Mouse (Mus musculus) adrenal gland, postnatal 4 days (tissue): ENCODE results near the gene Slc13a2. TPM values are rescaled to one million over a fixed set of nuclear protein-coding genes. Genes with fewer than 3 reads are reported as not detected.

Experiments
- DNase-seq, 2 experiments: peaks; one replicate each; pipeline ENCODE4 v3.0.0; 2021 to 2022; ENCODE audit warnings: low spot score in 2 of 2, mixed read lengths in 2 of 2
- long read RNA-seq, 2 experiments: library from polyadenylated mRNA; stranded (forward); transcript quantifications; one replicate each; pipeline ENCODE4 v2.0.0; 2021
- total RNA-seq, 2 experiments: library from RNA; stranded (reverse); gene quantifications; 2 replicates each; pipeline ENCODE4 v1.2.3; 2021

Slc13a2 gene
- 1 to 10 TPM in 1 of 2 experiments, under 1 TPM in 1; 0.11 to 1.8 TPM for total RNA-seq
- long read RNA-seq, experiment 1: 0 reads
- long read RNA-seq, experiment 2, partial matches to known transcripts: 1 of 3 reads
- long read RNA-seq, experiment 2, other reads (novel, unspliced or antisense): 1 of 3 reads

- DNase-seq: no peak
Measured at GRCm38 (mm10) chr11:78422055-78422819, at the start of gene Slc13a2. Gene Slc13a2, minus strand, starts transcription at chr11:78422217.

- DNase-seq: no peak
Measured at GRCm38 (mm10) chr11:78471326-78472103, 49.5 kb upstream of the Slc13a2 start.

- no peak for DNase-seq
Measured at GRCm38 (mm10) chr11:78467932-78468331, 45.9 kb upstream of the Slc13a2 start.

- DNase-seq: no peak
Measured at GRCm38 (mm10) chr11:78467515-78467914, 45.5 kb upstream of the Slc13a2 start.

- DNase-seq: no peak
Measured at GRCm38 (mm10) chr11:78466242-78466912, 44.4 kb upstream of the Slc13a2 start.

GRCm38 (mm10) chr11:78465568-78466180 is 43.7 kb upstream of the Slc13a2 start, which contains the start of gene Slc46a1:
Gene Slc46a1, plus strand, starts transcription at chr11:78465697.
- peak; percentile 64 to 83 for DNase-seq

- no peak for DNase-seq
Measured at GRCm38 (mm10) chr11:78465116-78465515, 43.1 kb upstream of the Slc13a2 start.

- DNase-seq: no peak
Measured at GRCm38 (mm10) chr11:78463286-78464036, 41.4 kb upstream of the Slc13a2 start.

- DNase-seq: no peak
Measured at GRCm38 (mm10) chr11:78462669-78463068, 40.7 kb upstream of the Slc13a2 start.

- DNase-seq: no peak
Measured at GRCm38 (mm10) chr11:78461894-78462293, 39.9 kb upstream of the Slc13a2 start.

GRCm38 (mm10) chr11:78458740-78459139 is 36.7 kb upstream of the Slc13a2 start:
- no peak for DNase-seq

GRCm38 (mm10) chr11:78455308-78455707 is 33.3 kb upstream of the Slc13a2 start:
- no peak for DNase-seq

- DNase-seq: no peak
Measured at GRCm38 (mm10) chr11:78454276-78454675, 32.3 kb upstream of the Slc13a2 start.

- DNase-seq: peak in 1 of 2 experiments; percentile 35
Measured at GRCm38 (mm10) chr11:78453675-78454074, 31.7 kb upstream of the Slc13a2 start.

- no peak for DNase-seq
Measured at GRCm38 (mm10) chr11:78450337-78450736, 28.3 kb upstream of the Slc13a2 start.

- no peak for DNase-seq
Measured at GRCm38 (mm10) chr11:78448242-78448641, 26.2 kb upstream of the Slc13a2 start.

- DNase-seq: no peak
Measured at GRCm38 (mm10) chr11:78447168-78447567, 25.2 kb upstream of the Slc13a2 start.

GRCm38 (mm10) chr11:78443115-78443514 is 21.1 kb upstream of the Slc13a2 start:
- no peak for DNase-seq

GRCm38 (mm10) chr11:78438399-78438930 is 16.4 kb upstream of the Slc13a2 start:
- DNase-seq: no peak

- no peak for DNase-seq
Measured at GRCm38 (mm10) chr11:78437182-78437581, 15.2 kb upstream of the Slc13a2 start.
